Mouse (Mus musculus): Measurements from ENCODE around the gene Ccdc87.
"Not testable (repeated sequence)": the region's sequence is repeated elsewhere in the genome, so short reads cannot be mapped to it uniquely, and the experiment has no call there.

Gene Ccdc87

GRCm38 (mm10) chr19:4838526-4839140, 533 bp upstream of the Ccdc87 start:
- DNase-seq (ENCODE audit: low spot score in 2 of 2) = no peak

GRCm38 (mm10) chr19:4840848-4841247, 1.7 kb downstream of the Ccdc87 start:
- DNase-seq (ENCODE audit: low spot score in 2 of 2) = no peak

- no peak for DNase-seq (ENCODE audit: low spot score in 2 of 2)
Observed at GRCm38 (mm10) chr19:4842611-4843010, 3.4 kb downstream of the Ccdc87 start.

- no peak for DNase-seq (ENCODE audit: low spot score in 2 of 2)
Observed at GRCm38 (mm10) chr19:4845846-4846245, 6.7 kb downstream of the Ccdc87 start.

GRCm38 (mm10) chr19:4847490-4847889, 8.3 kb downstream of the Ccdc87 start:
- DNase-seq (ENCODE audit: low spot score in 2 of 2) = no peak

GRCm38 (mm10) chr19:4849800-4850199, 10.6 kb downstream of the Ccdc87 start:
- no peak for DNase-seq (ENCODE audit: low spot score in 2 of 2)

- DNase-seq (ENCODE audit: low spot score in 2 of 2) = no peak
Observed at GRCm38 (mm10) chr19:4850281-4850680, 11.1 kb downstream of the Ccdc87 start.

- peak; percentile 81 to 87 for DNase-seq (ENCODE audit: low spot score in 2 of 2)
Observed at GRCm38 (mm10) chr19:4854552-4855469, 15.6 kb downstream of the Ccdc87 start, which contains the start of gene Ctsf. Ctsf (plus strand) TSS chr19:4855130.

GRCm38 (mm10) chr19:4855470-4855820, 16.3 kb downstream of the Ccdc87 start:
- no peak for DNase-seq (ENCODE audit: low spot score in 2 of 2)

GRCm38 (mm10) chr19:4855951-4856350, 16.8 kb downstream of the Ccdc87 start:
- DNase-seq (ENCODE audit: low spot score in 2 of 2) = no peak

GRCm38 (mm10) chr19:4859081-4859480, 19.9 kb downstream of the Ccdc87 start:
- DNase-seq (ENCODE audit: low spot score in 2 of 2) = no peak

GRCm38 (mm10) chr19:4863048-4863447, 23.9 kb downstream of the Ccdc87 start:
- DNase-seq (ENCODE audit: low spot score in 2 of 2) = no peak

- DNase-seq (ENCODE audit: low spot score in 2 of 2) = no peak
Observed at GRCm38 (mm10) chr19:4865147-4865546, 26.0 kb downstream of the Ccdc87 start.

- DNase-seq (ENCODE audit: low spot score in 2 of 2) = not testable (repeated sequence)
Observed at GRCm38 (mm10) chr19:4874613-4875012, 35.4 kb downstream of the Ccdc87 start.

GRCm38 (mm10) chr19:4876241-4876640, 37.1 kb downstream of the Ccdc87 start:
- no peak for DNase-seq (ENCODE audit: low spot score in 2 of 2)

GRCm38 (mm10) chr19:4876755-4877154, 37.6 kb downstream of the Ccdc87 start:
- DNase-seq (ENCODE audit: low spot score in 2 of 2) = no peak

GRCm38 (mm10) chr19:4877785-4878184, 38.6 kb downstream of the Ccdc87 start, which contains the start of gene Actn3:
Actn3 (minus strand) TSS chr19:4877909.
- DNase-seq (ENCODE audit: low spot score in 2 of 2) = peak in 1 of 2 experiments; percentile 48

- peak; percentile 92 to 95 for DNase-seq (ENCODE audit: low spot score in 2 of 2)
Observed at GRCm38 (mm10) chr19:4878405-4879323, 39.5 kb downstream of the Ccdc87 start, which contains the start of gene Zdhhc24. Zdhhc24 (plus strand) TSS chr19:4878668.

- no peak for DNase-seq (ENCODE audit: low spot score in 2 of 2)
Observed at GRCm38 (mm10) chr19:4879324-4879703, 40.1 kb downstream of the Ccdc87 start.

GRCm38 (mm10) chr19:4883961-4884360, 44.8 kb downstream of the Ccdc87 start:
- no peak for DNase-seq (ENCODE audit: low spot score in 2 of 2)

GRCm38 (mm10) chr19:4889791-4890190, 50.6 kb downstream of the Ccdc87 start:
- DNase-seq (ENCODE audit: low spot score in 2 of 2) = no peak

GRCm38 (mm10) chr19:4891798-4892197, 52.6 kb downstream of the Ccdc87 start:
- no peak for DNase-seq (ENCODE audit: low spot score in 2 of 2)
